9 mouse cellular contexts compared by ENCODE assay signal in the genomic region with DNA sequence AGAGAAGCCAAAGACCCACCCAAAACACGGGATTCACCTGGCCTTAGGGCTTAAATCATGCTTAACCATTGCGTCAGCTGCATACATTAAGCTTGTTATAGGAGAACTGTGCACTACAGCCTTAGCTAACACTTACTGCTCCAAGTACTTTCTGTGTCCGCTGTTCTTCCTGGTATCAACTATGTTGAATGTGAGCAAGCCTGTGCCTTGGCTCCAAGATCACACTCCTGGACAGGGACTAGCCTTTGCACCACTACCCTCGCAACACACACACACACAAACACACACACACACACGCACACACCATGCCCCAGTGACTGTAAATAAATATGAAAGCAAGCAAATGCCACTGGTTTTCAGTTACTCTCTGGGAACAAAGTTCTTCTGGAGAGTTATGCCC. TPM values are rescaled to one million over a fixed set of nuclear protein-coding genes. Genes with fewer than 3 reads are reported as not detected.
DNase-seq lines count a peak whose midpoint lies in the region; ATAC-seq and TF ChIP-seq lines count a peak whose summit lies in the region.
"Not testable (repeated sequence)": the region's sequence is repeated elsewhere in the genome, so short reads cannot be mapped to it uniquely, and the experiment has no call there.
"Had no signal": no experiment of that assay in that cellular context is flagged by ENCODE, and none has a peak within 500 bp of the region (broad histone marks: within the 10 kb centered on the region; RNA-seq: fewer than 3 reads in every experiment).

No protein-coding gene starts in this region.

- intact Hi-C loops in gastrocnemius, adult 2 months (cut with DNase I) = not testable (repeated sequence)

- not testable (repeated sequence) for TF ChIP-seq EP300 in liver, postnatal 0 days (IDR thresholded peaks at IDR 0.05; ENCODE audit: low read depth)

- peak overlapping the region; percentile 64 for H3K9ac ChIP-seq in embryonic facial prominence, embryonic 11.5 days (replicated peaks; ENCODE audit: low read length)
- 0 out of 2 replicates have a peak overlapping the region, but pooled peaks have one; percentile 35 for H3K9ac ChIP-seq in hindbrain, embryonic 15.5 days
- H3K9ac ChIP-seq in liver, postnatal 0 days (replicated peaks) = peak overlapping the region; percentile 78
- H3K9ac ChIP-seq in midbrain, embryonic 16.5 days (ENCODE audit: low read depth, low read length); stomach, embryonic 16.5 days (ENCODE audit: low read length): not testable (repeated sequence)

- peak overlapping the region; percentile 23; the same call in 1 of the 2 replicates for H3K4me2 ChIP-seq in embryonic facial prominence, embryonic 11.5 days (ENCODE audit: low read depth, low read length)
- H3K4me2 ChIP-seq in hindbrain, embryonic 15.5 days = peak overlapping the region; percentile 70
- peak overlapping the region; percentile 69 for H3K4me2 ChIP-seq in liver, postnatal 0 days (ENCODE audit: low read depth, low read length)
- peak overlapping the region; percentile 65 for H3K4me2 ChIP-seq in midbrain, embryonic 16.5 days (ENCODE audit: low read length)
- H3K4me2 ChIP-seq in stomach, embryonic 16.5 days (ENCODE audit: low read depth, low read length) = peak overlapping the region; percentile 45

- not testable (repeated sequence) for DNase-seq in embryonic facial prominence, embryonic 11.5 days (ENCODE audit: low spot score); liver, postnatal 0 days
- DNase-seq in gastrocnemius, adult 2 months = peak; percentile 60
- DNase-seq in kidney, postnatal 14 days = peak; percentile 36

- not testable (repeated sequence) for H3K9me3 ChIP-seq in embryonic facial prominence, embryonic 11.5 days (replicated peaks; ENCODE audit: control insufficient read depth, low read length); hindbrain, embryonic 15.5 days; liver, postnatal 0 days (ENCODE audit: low read length); midbrain, embryonic 16.5 days (replicated peaks; ENCODE audit: control insufficient read depth, low read length, poor library complexity, severe bottlenecking); stomach, embryonic 16.5 days (replicated peaks; ENCODE audit: control insufficient read depth, low read length)

- not testable (repeated sequence) for H3K27me3 ChIP-seq in embryonic facial prominence, embryonic 11.5 days (ENCODE audit: control insufficient read depth, insufficient read depth, low read length); hindbrain, embryonic 15.5 days; liver, postnatal 0 days (ENCODE audit: insufficient read depth, low read length); midbrain, embryonic 16.5 days (ENCODE audit: control insufficient read depth, insufficient read depth, low read depth, low read length); stomach, embryonic 16.5 days (ENCODE audit: control insufficient read depth, insufficient read depth, low read length)

- H3K36me3 ChIP-seq in embryonic facial prominence, embryonic 11.5 days (replicated peaks; ENCODE audit: control insufficient read depth, insufficient read depth, low read depth, low read length); hindbrain, embryonic 15.5 days; liver, postnatal 0 days (replicated peaks; ENCODE audit: insufficient read depth, low read length); midbrain, embryonic 16.5 days (ENCODE audit: control insufficient read depth, insufficient read depth, low read length); stomach, embryonic 16.5 days (ENCODE audit: control insufficient read depth, insufficient read depth, low read length): not testable (repeated sequence)

- not testable (repeated sequence) for H3K4me1 ChIP-seq in embryonic facial prominence, embryonic 11.5 days (ENCODE audit: control insufficient read depth, insufficient read depth, low read length); hindbrain, embryonic 15.5 days (replicated peaks); liver, postnatal 0 days (ENCODE audit: insufficient read depth); midbrain, embryonic 16.5 days (ENCODE audit: control insufficient read depth, insufficient read depth, low read length); stomach, embryonic 16.5 days (ENCODE audit: control insufficient read depth, insufficient read depth, low read length)

- peak; percentile 0 for ATAC-seq in CD4-positive, CD25-positive, alpha-beta regulatory T cell, adult 4 months
- not testable (repeated sequence) for ATAC-seq in embryonic facial prominence, embryonic 11.5 days (replicated peaks; ENCODE audit: insufficient number of reproducible peaks, low FRiP score, low TSS enrichment, low read depth); midbrain, embryonic 16.5 days; stomach, embryonic 16.5 days (ENCODE audit: insufficient read depth, low FRiP score)
- ATAC-seq in hindbrain, embryonic 15.5 days (ENCODE audit: low FRiP score, low read depth) = peak; percentile 8; the same call in 1 of the 2 replicates
- peak; percentile 18 for ATAC-seq in liver, postnatal 0 days

- peak overlapping the region; percentile 42 for H3K4me3 ChIP-seq in embryonic facial prominence, embryonic 11.5 days (ENCODE audit: low read depth, low read length)
- H3K4me3 ChIP-seq in gastrocnemius, adult 2 months = peak overlapping the region; percentile 80
- peak overlapping the region; percentile 55 for H3K4me3 ChIP-seq in hindbrain, embryonic 15.5 days
- peak overlapping the region; percentile 65 for H3K4me3 ChIP-seq in liver, postnatal 0 days (ENCODE audit: low read depth, low read length)
- H3K4me3 ChIP-seq in midbrain, embryonic 16.5 days (ENCODE audit: low read depth, low read length) = peak overlapping the region; percentile 48
- H3K4me3 ChIP-seq in stomach, embryonic 16.5 days (replicated peaks; ENCODE audit: low read length) = peak overlapping the region; percentile 57

- not testable (repeated sequence) for H3K27ac ChIP-seq in embryonic facial prominence, embryonic 11.5 days (replicated peaks; ENCODE audit: low read depth, low read length); hindbrain, embryonic 15.5 days (replicated peaks); liver, postnatal 0 days (ENCODE audit: low read depth); midbrain, embryonic 16.5 days (ENCODE audit: low read length); stomach, embryonic 16.5 days (ENCODE audit: low read length)
- H3K27ac ChIP-seq in gastrocnemius, adult 2 months = peak overlapping the region; percentile 90

- 17% methylated on average over 4 of the region's 5 CpGs for WGBS in embryonic facial prominence, embryonic 11.5 days
- 29% methylated on average over 5 of the region's 5 CpGs for WGBS in hindbrain, embryonic 15.5 days
- 15% methylated on average over 5 of the region's 5 CpGs for WGBS in liver, postnatal 0 days (ENCODE audit: insufficient replicate concordance)
- 17% methylated on average over 5 of the region's 5 CpGs for WGBS in midbrain, embryonic 16.5 days
- WGBS in stomach, embryonic 16.5 days = 20% methylated on average over 5 of the region's 5 CpGs

- not testable (repeated sequence) for TF ChIP-seq CTCF in gastrocnemius, adult 2 months (IDR thresholded peaks at IDR 0.05); liver, postnatal 0 days (IDR thresholded peaks at IDR 0.05; ENCODE audit: low read depth)

RNA-seq across cellular contexts. Expression of gene Gm49673, which starts 0.7 kb away (rescaled TPM):
- polyA plus RNA-seq in CD4-positive, CD25-positive, alpha-beta regulatory T cell, adult 4 months (2017; shearing (Covaris generic)) = not detected
- polyA plus RNA-seq in embryonic facial prominence, embryonic 11.5 days (2014; fragmentation: Nextera tagmentation; extraction: Ambion mirVana) = 0.25 and 0.57 TPM in 2 replicates
- total RNA-seq in gastrocnemius, adult 2 months (2021) = under 1 TPM in 1 of 2 experiments, not detected in 1; 0.38 TPM
- polyA plus RNA-seq in hindbrain, embryonic 15.5 days (2015; fragmentation: Nextera tagmentation; extraction: Ambion mirVana) = 0.57 TPM in 1 of 2 replicates, not detected in the other
- polyA plus RNA-seq in liver, postnatal 0 days (2015; fragmentation: Nextera tagmentation; extraction: Ambion mirVana) = not detected in 2 replicates
- polyA plus RNA-seq in midbrain, embryonic 16.5 days (2015; fragmentation: Nextera tagmentation; extraction: Ambion mirVana) = 0.22 TPM in 1 of 2 replicates, not detected in the other
- polyA plus RNA-seq in stomach, embryonic 16.5 days (2015; fragmentation: Nextera tagmentation; extraction: Ambion mirVana) = 0.09 TPM in 1 of 2 replicates, not detected in the other
- total RNA-seq: adrenal gland, adult 2 months had no signal

RNA-seq across cellular contexts. Expression of gene Rnaset2a, which starts 1.0 kb away (rescaled TPM):
- polyA plus RNA-seq in CD4-positive, CD25-positive, alpha-beta regulatory T cell, adult 4 months (2017; shearing (Covaris generic)) = 10 to 100 TPM; 42.6 to 47.1 TPM
- polyA plus RNA-seq in embryonic facial prominence, embryonic 11.5 days (2014; fragmentation: Nextera tagmentation; extraction: Ambion mirVana) = 16.4 and 18.0 TPM in 2 replicates
- total RNA-seq in gastrocnemius, adult 2 months (2021) = 10 to 100 TPM; 14.1 to 16.9 TPM
- polyA plus RNA-seq in hindbrain, embryonic 15.5 days (2015; fragmentation: Nextera tagmentation; extraction: Ambion mirVana) = 17.6 and 17.7 TPM in 2 replicates
- polyA plus RNA-seq in liver, postnatal 0 days (2015; fragmentation: Nextera tagmentation; extraction: Ambion mirVana) = 27.0 and 28.8 TPM in 2 replicates
- polyA plus RNA-seq in midbrain, embryonic 16.5 days (2015; fragmentation: Nextera tagmentation; extraction: Ambion mirVana) = 8.2 and 10.4 TPM in 2 replicates
- 29.6 and 33.3 TPM in 2 replicates for polyA plus RNA-seq in stomach, embryonic 16.5 days (2015; fragmentation: Nextera tagmentation; extraction: Ambion mirVana)

RNA-seq across cellular contexts. Expression of gene Fgfr1op, which starts 18.4 kb away (rescaled TPM):
- polyA plus RNA-seq in CD4-positive, CD25-positive, alpha-beta regulatory T cell, adult 4 months (2017; shearing (Covaris generic)) = 10 to 100 TPM; 24.8 to 27.1 TPM
- polyA plus RNA-seq in embryonic facial prominence, embryonic 11.5 days (2014; fragmentation: Nextera tagmentation; extraction: Ambion mirVana) = 58.8 and 65.7 TPM in 2 replicates
- total RNA-seq in gastrocnemius, adult 2 months (2021) = 10 to 100 TPM; 17.3 to 22.9 TPM
- polyA plus RNA-seq in hindbrain, embryonic 15.5 days (2015; fragmentation: Nextera tagmentation; extraction: Ambion mirVana) = 27.8 and 28.6 TPM in 2 replicates
- polyA plus RNA-seq in liver, postnatal 0 days (2015; fragmentation: Nextera tagmentation; extraction: Ambion mirVana) = 8.2 and 8.5 TPM in 2 replicates
- 28.8 and 29.3 TPM in 2 replicates for polyA plus RNA-seq in midbrain, embryonic 16.5 days (2015; fragmentation: Nextera tagmentation; extraction: Ambion mirVana)
- polyA plus RNA-seq in stomach, embryonic 16.5 days (2015; fragmentation: Nextera tagmentation; extraction: Ambion mirVana) = 32.8 and 33.7 TPM in 2 replicates
